ENCODE assay signal across 8 mouse cellular contexts in genomic region chr8:88119076-88119475, GRCm38 (mm10). TPM values are rescaled to one million over a fixed set of nuclear protein-coding genes. Genes with fewer than 3 reads are reported as not detected.
A peak's percentile ranks its signal among the peaks of the same experiment; 100 is the strongest.
DNase-seq lines count a peak whose midpoint lies in the region; ATAC-seq and TF ChIP-seq lines count a peak whose summit lies in the region.

No protein-coding gene starts in this region.

- peak overlapping the region; percentile 82 for H3K27ac ChIP-seq in heart, postnatal 0 days (ENCODE audit: low read depth)
- H3K27ac ChIP-seq in limb, embryonic 14.5 days (replicated peaks; ENCODE audit: low read depth, low read length), result peak overlapping the region; percentile 65
- H3K27ac ChIP-seq in neural tube, embryonic 12.5 days, result no peak overlapping the region

- WGBS in lung, adult 2 months, result under 1% methylated on average over 11 of the region's 11 CpGs
- WGBS in heart, postnatal 0 days, result under 1% methylated on average over 11 of the region's 11 CpGs
- 1% methylated on average over 11 of the region's 11 CpGs for WGBS in limb, embryonic 14.5 days
- 2% methylated on average over 11 of the region's 11 CpGs for WGBS in neural tube, embryonic 12.5 days

- H3K4me2 ChIP-seq in heart, postnatal 0 days (ENCODE audit: low read depth, low read length), result peak overlapping the region; percentile 87
- H3K4me2 ChIP-seq in limb, embryonic 14.5 days (replicated peaks; ENCODE audit: low read depth, low read length, severe bottlenecking), result peak overlapping the region; percentile 54
- H3K4me2 ChIP-seq in neural tube, embryonic 12.5 days (replicated peaks), result peak overlapping the region; percentile 66

- H3K9ac ChIP-seq in heart, postnatal 0 days (replicated peaks; ENCODE audit: low read depth, low read length), result peak overlapping the region; percentile 78
- peak overlapping the region; percentile 91 for H3K9ac ChIP-seq in limb, embryonic 14.5 days (ENCODE audit: low read depth, low read length, severe bottlenecking)
- peak overlapping the region; percentile 78 for H3K9ac ChIP-seq in neural tube, embryonic 12.5 days

- TF ChIP-seq CTCF in lung, adult 2 months (IDR thresholded peaks at IDR 0.05; ENCODE audit: insufficient read depth, low read length), result no peak
- TF ChIP-seq CTCF in heart, postnatal 0 days (IDR thresholded peaks at IDR 0.05; ENCODE audit: low read depth), result no peak

- peak; percentile 24; the same call in 1 of the 2 replicates for ATAC-seq in heart, postnatal 0 days (ENCODE audit: insufficient read depth, low read depth)
- no peak for ATAC-seq in limb, embryonic 14.5 days (ENCODE audit: low FRiP score, low read depth)
- ATAC-seq in neural tube, embryonic 12.5 days (ENCODE audit: low FRiP score, low read depth), result 0 out of 2 replicates have a peak, but pooled peaks have one; percentile 60
- ATAC-seq in inflammation-experienced regulatory T-cells, adult 6 months, result no peak

- peaks cover 11% of the 10 kb centered on the region for H3K36me3 ChIP-seq in heart, postnatal 0 days (replicated peaks; ENCODE audit: control insufficient read depth, insufficient read depth, low read length)
- peaks cover 23% of the 10 kb centered on the region for H3K36me3 ChIP-seq in limb, embryonic 14.5 days (ENCODE audit: control insufficient read depth, insufficient read depth, low read length)
- H3K36me3 ChIP-seq in neural tube, embryonic 12.5 days, result peaks cover 19% of the 10 kb centered on the region

- peak overlapping the region; percentile 91 for H3K4me3 ChIP-seq in lung, adult 2 months (replicated peaks; ENCODE audit: extremely low read depth, low read depth, low read length)
- peak overlapping the region; percentile 76 for H3K4me3 ChIP-seq in heart, postnatal 0 days (ENCODE audit: low read depth, low read length)
- H3K4me3 ChIP-seq in limb, embryonic 14.5 days (replicated peaks; ENCODE audit: low read length), result peak overlapping the region; percentile 92
- peak overlapping the region; percentile 93 for H3K4me3 ChIP-seq in neural tube, embryonic 12.5 days

- no peaks in the 10 kb centered on the region for H3K27me3 ChIP-seq in heart, postnatal 0 days (ENCODE audit: control insufficient read depth, insufficient read depth, low read length)
- no peaks in the 10 kb centered on the region for H3K27me3 ChIP-seq in limb, embryonic 14.5 days (ENCODE audit: control insufficient read depth, insufficient read depth, low read length)
- H3K27me3 ChIP-seq in neural tube, embryonic 12.5 days (replicated peaks), result no peaks in the 10 kb centered on the region

- no peak for TF ChIP-seq EP300 in heart, postnatal 0 days (IDR thresholded peaks at IDR 0.05; ENCODE audit: low read depth)

- no peaks in the 10 kb centered on the region for H3K9me3 ChIP-seq in heart, postnatal 0 days (replicated peaks; ENCODE audit: control insufficient read depth, low read length)
- H3K9me3 ChIP-seq in limb, embryonic 14.5 days (ENCODE audit: control insufficient read depth, low read length), result no peaks in the 10 kb centered on the region
- no peaks in the 10 kb centered on the region for H3K9me3 ChIP-seq in neural tube, embryonic 12.5 days

- peaks cover 2% of the 10 kb centered on the region; the same call in 1 of the 2 replicates for H3K4me1 ChIP-seq in lung, adult 2 months (ENCODE audit: control insufficient read depth, insufficient read depth, low read length)
- no peaks in the 10 kb centered on the region for H3K4me1 ChIP-seq in heart, postnatal 0 days (ENCODE audit: control insufficient read depth, insufficient read depth)
- H3K4me1 ChIP-seq in limb, embryonic 14.5 days (ENCODE audit: control insufficient read depth, insufficient read depth, low read length), result peaks cover 6% of the 10 kb centered on the region; the same call in 1 of the 2 replicates
- peaks cover 6% of the 10 kb centered on the region; the same call in 1 of the 2 replicates for H3K4me1 ChIP-seq in neural tube, embryonic 12.5 days

- peak; percentile 26 for DNase-seq in lung, adult 2 months
- DNase-seq in lung, postnatal 25 days (ENCODE audit: low spot score), result no peak
- peak; percentile 52 for DNase-seq in c-Kit-positive CD71-positive TER-119-positive erythroid progenitor cells, embryonic 14.5 days (ENCODE audit: low spot score)
- DNase-seq in heart, postnatal 0 days (ENCODE audit: low spot score), result no peak
- no peak for DNase-seq in limb, embryonic 14.5 days (ENCODE audit: low spot score)
- DNase-seq in right cerebral cortex, postnatal 14 days, result no peak

- TF ChIP-seq POLR2A in lung, adult 2 months (IDR thresholded peaks at IDR 0.05; ENCODE audit: borderline replicate concordance, extremely low read depth, low read depth, low read length), result no peak
- no peak for TF ChIP-seq POLR2A in limb, embryonic 14.5 days (IDR thresholded peaks at IDR 0.05; ENCODE audit: borderline replicate concordance, extremely low read depth, insufficient read depth, insufficient read length)

RNA-seq across cellular contexts. Expression of gene Cnep1r1, which starts 0.5 kb away (rescaled TPM):
- 11.4 and 19.0 TPM in 2 replicates for polyA plus RNA-seq in lung, adult 2 months (2012; rRNA removed)
- 12.8 and 21.3 TPM in 2 replicates for total RNA-seq in heart, postnatal 0 days (2014; rRNA removed; ENCODE audit: low replicate concordance)
- 32.9 and 35.7 TPM in 2 replicates for polyA plus RNA-seq in heart, postnatal 0 days (2015; fragmentation: Nextera tagmentation; extraction: Ambion mirVana)
- 70.1 and 70.9 TPM in 2 replicates for polyA plus RNA-seq in limb, embryonic 14.5 days (2012; rRNA removed)
- polyA plus RNA-seq in limb, embryonic 14.5 days (2014; fragmentation: Nextera tagmentation; extraction: Ambion mirVana), result 42.5 and 43.5 TPM in 2 replicates
- polyA plus RNA-seq in neural tube, embryonic 12.5 days (2016; fragmentation: Nextera tagmentation; extraction: Ambion mirVana), result 50.4 and 52.3 TPM in 2 replicates
- 10 to 100 TPM; 22.4 to 28.6 (median 25.0) TPM for polyA plus RNA-seq in inflammation-experienced regulatory T-cells, adult 6 months (2017; shearing (Covaris generic))

RNA-seq across cellular contexts. Expression of gene Heatr3, which starts 18.6 kb away (rescaled TPM):
- 9.3 and 12.2 TPM in 2 replicates for polyA plus RNA-seq in lung, adult 2 months (2012; rRNA removed)
- total RNA-seq in heart, postnatal 0 days (2014; rRNA removed; ENCODE audit: low replicate concordance), result 16.0 and 22.6 TPM in 2 replicates
- polyA plus RNA-seq in heart, postnatal 0 days (2015; fragmentation: Nextera tagmentation; extraction: Ambion mirVana), result 17.7 and 20.6 TPM in 2 replicates
- polyA plus RNA-seq in limb, embryonic 14.5 days (2012; rRNA removed), result 47.8 and 48.7 TPM in 2 replicates
- polyA plus RNA-seq in limb, embryonic 14.5 days (2014; fragmentation: Nextera tagmentation; extraction: Ambion mirVana), result 55.0 and 58.4 TPM in 2 replicates
- 43.8 and 46.6 TPM in 2 replicates for polyA plus RNA-seq in neural tube, embryonic 12.5 days (2016; fragmentation: Nextera tagmentation; extraction: Ambion mirVana)
- polyA plus RNA-seq in inflammation-experienced regulatory T-cells, adult 6 months (2017; shearing (Covaris generic)), result 10 to 100 TPM; 15.1 to 26.5 (median 17.6) TPM

Comparison
In these comparisons a context has a peak if more than half of its experiments do, and no peak if none do; other contexts are left out.
1. DNase-seq: peak in lung, adult 2 months (single experiment) and c-Kit-positive CD71-positive TER-119-positive erythroid progenitor cells, embryonic 14.5 days (single experiment); none in lung, postnatal 25 days (single experiment), heart, postnatal 0 days (single experiment), limb, embryonic 14.5 days (single experiment) and right cerebral cortex, postnatal 14 days (single experiment).
2. ATAC-seq: peak in heart, postnatal 0 days (single experiment) and neural tube, embryonic 12.5 days (single experiment); none in limb, embryonic 14.5 days (single experiment) and inflammation-experienced regulatory T-cells, adult 6 months (single experiment).
3. Peak in every context shown above with its lines, with median percentiles within 50 percentile points of each other: H3K4me3 ChIP-seq, H3K4me2 ChIP-seq and H3K9ac ChIP-seq.